Mouse (Mus musculus) embryonic stem cell, embryonic (primary cell): Measurements from ENCODE around the gene Emb.

Experiments
- CTCF ChIA-PET, 4 experiments: fragments of 300-600 bp in 2 of 4; fragments of 350-600 bp in 2 of 4; sonication (Branson Sonifier 250); formaldehyde crosslinking; loops; one replicate each; lab custom pipeline; 2022; ENCODE audit warnings: inconsistent platforms in 2 of 4; lab: Charles Lee
- POLR2A ChIA-PET, 4 experiments: fragments of 300-600 bp in 2 of 4; fragments of 350-600 bp in 2 of 4; sonication (Branson Sonifier 250); formaldehyde crosslinking; loops; one replicate each; lab custom pipeline; 2022; ENCODE audit warnings: antibody characterized with exemption in 4 of 4, inconsistent platforms in 1 of 4; lab: Charles Lee

The Emb gene

GRCm38 (mm10) chr13:117216126-117216525 is 7.8 kb downstream of the Emb start:
- ChIA-PET POLR2A (interaction anchor here in 3 of 4 experiments (0.7 to 4.1 kb wide), 13 partner anchors 9 to 1163 kb away, joined by 3 to 26 read pairs (median 8); no protein-coding TSS in a partner anchor), CTCF (interaction anchor here (0.6 to 1.7 kb wide), 8 partner anchors 13 to 113 kb away, joined by 3 to 7 read pairs (median 4); no protein-coding TSS in a partner anchor)

DNA sequence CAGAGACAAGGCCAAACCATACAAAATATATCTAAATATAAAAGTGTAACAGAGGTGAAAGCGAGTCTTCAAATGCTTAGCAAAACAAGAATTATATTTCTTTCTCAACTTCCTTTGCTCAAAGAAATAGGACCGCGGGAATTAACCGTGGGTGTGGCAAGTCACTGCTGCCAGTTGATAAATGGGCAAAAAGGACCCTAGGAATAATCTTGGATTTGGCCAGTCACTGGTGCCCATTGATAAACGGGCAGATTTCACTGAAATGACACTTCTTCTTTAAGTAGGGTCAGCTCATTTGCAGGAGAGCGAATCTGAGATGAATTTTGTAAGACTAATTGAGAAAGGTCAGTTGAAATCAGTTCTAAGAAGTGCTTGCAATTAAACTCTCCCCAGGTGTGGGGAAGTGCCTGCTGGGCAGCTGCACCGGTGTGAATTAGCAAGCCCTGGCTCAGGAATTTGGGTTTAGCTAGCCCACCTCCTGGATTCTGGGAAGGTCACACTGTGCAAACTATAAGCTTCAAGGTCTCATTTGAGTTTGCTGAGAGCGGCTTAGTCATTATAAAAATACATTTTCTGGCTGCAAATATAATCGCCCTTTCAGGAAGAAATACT is 8.5 kb downstream of the Emb start:
- ChIA-PET CTCF (interaction anchor here in 3 of 4 experiments (0.6 to 1.4 kb wide), 4 partner anchors 14 to 112 kb away, joined by 3 to 6 read pairs (median 4); no protein-coding TSS in a partner anchor), POLR2A (interaction anchor here in 3 of 4 experiments (0.9 to 4.1 kb wide), 14 partner anchors 9 to 1162 kb away, joined by 3 to 26 read pairs (median 6); no protein-coding TSS in a partner anchor)

DNA sequence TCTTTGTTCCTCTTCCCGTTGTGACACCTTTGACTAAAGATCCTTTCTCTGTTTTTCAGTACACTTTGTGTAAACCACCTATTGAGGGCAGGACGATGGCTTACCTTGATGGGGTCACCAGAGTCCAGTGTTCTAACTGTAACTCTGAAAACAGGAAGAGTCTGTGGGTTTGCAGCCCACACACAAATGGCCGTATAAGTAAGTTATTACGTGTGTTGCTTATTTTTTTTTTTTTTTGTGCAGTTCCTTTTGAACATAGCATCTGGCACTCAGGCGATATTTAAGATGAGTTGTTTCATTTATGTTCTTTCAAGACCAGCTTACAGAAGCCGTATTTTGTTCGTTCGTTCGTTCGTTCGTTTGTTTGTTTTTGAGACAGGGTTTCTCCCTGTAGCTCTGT is 9.3 kb downstream of the Emb start:
- CTCF ChIA-PET, result interaction anchor here in 3 of 4 experiments (0.6 to 1.4 kb wide), 3 partner anchors 8 to 15 kb away, joined by 3 to 6 read pairs (median 4); no protein-coding TSS in a partner anchor
- POLR2A ChIA-PET, result interaction anchor here in 2 of 4 experiments (0.9 to 4.1 kb wide), 8 partner anchors 8 to 71 kb away, joined by 3 to 26 read pairs (median 4); no protein-coding TSS in a partner anchor

DNA sequence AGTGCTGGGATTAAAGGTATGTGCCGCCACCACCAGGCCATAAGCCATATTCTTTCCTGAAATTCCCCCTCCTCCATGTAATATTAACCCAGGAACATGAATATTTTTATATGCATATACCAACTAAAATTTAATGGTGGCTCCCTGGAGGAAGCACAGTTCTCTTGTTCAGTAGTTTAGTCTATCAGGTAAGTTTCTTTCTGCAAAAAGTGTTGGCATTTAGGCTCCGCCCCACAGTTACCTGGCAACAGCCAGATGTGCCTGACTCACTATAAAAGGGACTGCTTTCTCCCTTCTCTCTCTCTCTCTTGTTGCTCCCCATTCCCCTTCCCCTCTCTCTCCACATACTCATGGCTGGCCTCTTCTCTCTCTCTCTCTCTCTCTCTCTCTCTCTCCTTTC is 9.8 kb downstream of the Emb start:
- POLR2A ChIA-PET, result interaction anchor here in 2 of 4 experiments (0.9 to 4.1 kb wide), 6 partner anchors 8 to 71 kb away, joined by 3 to 26 read pairs (median 6); no protein-coding TSS in a partner anchor
- CTCF ChIA-PET, result interaction anchor here in 2 of 4 experiments (0.6 to 1.4 kb wide), 2 partner anchors 9 to 16 kb away, joined by 4 to 6 read pairs; no protein-coding TSS in a partner anchor

DNA sequence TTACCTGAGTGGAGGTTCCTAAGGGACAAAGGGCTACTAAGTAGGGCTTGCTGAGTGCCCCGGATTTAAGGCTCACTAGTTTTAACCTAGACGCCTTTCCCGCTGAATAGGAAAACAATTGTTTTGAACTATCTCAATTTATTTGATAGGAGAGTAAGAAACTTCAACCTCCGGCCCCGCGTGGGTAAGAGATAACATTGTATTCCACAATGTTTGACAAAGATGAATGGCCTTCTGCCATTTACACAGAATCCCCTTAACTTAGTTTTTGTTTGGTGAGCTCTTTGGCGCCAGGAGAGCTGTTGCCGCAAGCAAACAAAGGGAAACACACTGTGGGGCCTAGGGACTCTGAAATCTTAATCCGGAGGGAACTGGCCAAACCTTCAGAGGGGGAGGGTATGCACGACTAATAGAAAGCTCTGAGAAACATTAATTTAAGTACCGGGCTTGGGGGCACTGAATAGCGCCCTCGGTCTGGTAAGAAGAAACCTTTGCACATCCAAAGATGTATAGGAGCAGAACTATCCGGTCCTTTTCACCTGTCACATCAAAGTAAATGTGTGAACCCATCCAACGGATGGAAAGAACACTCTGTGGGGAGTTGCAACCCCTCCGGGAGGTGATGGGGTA is 11.7 kb downstream of the Emb start:
- ChIA-PET CTCF (interaction anchor here in 2 of 4 experiments (0.7 to 2.6 kb wide), 3 partner anchors 14 to 70 kb away, joined by 3 to 7 read pairs (median 4); no protein-coding TSS in a partner anchor), POLR2A (interaction anchor here in 3 of 4 experiments (0.6 to 2.2 kb wide), 10 partner anchors 13 to 67 kb away, joined by 3 to 6 read pairs (median 3); no protein-coding TSS in a partner anchor)

- CTCF ChIA-PET, result interaction anchor here in 2 of 4 experiments (0.7 to 2.6 kb wide), 3 partner anchors 13 to 69 kb away, joined by 3 to 7 read pairs (median 4); no protein-coding TSS in a partner anchor
- POLR2A ChIA-PET, result interaction anchor here in 3 of 4 experiments (0.6 to 2.2 kb wide), 9 partner anchors 12 to 66 kb away, joined by 3 to 6 read pairs (median 3); no protein-coding TSS in a partner anchor
Observed at GRCm38 (mm10) chr13:117220501-117221321, 12.4 kb downstream of the Emb start, which contains the start of gene Gm17509. Gm17509 (minus strand) TSS chr13:117221075.

GRCm38 (mm10) chr13:117223125-117223524 is 14.8 kb downstream of the Emb start:
- POLR2A ChIA-PET, result interaction anchor here in 1 of 4 experiments (0.8 to 2.8 kb wide), 5 partner anchors 10 to 22 kb away, joined by 3 to 15 read pairs (median 4); partner anchors contain the start of gene Emb
- CTCF ChIA-PET, result interaction anchor here in 1 of 4 experiments (1.1 to 1.3 kb wide), 2 partner anchors 16 to 66 kb away, joined by 3 to 5 read pairs; no protein-coding TSS in a partner anchor

DNA sequence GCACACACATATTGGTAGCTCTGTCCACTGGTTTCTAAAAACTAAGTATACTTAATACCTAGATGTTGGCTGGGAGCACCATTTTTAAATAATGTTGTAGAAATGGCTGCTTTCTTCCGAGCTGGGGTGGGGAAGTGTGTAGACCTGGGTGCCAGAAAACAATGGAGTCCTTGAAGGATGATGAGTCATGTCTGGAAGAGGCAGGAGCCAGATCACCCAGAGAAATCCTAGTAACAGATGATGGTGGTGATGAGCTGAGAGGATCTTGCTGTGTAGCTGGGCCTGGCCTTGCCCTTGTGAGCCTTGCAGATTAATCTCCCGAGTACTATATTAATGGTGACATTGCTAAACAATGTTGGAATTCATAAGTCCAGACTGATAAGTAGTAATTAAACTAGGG is 16.6 kb downstream of the Emb start:
- POLR2A ChIA-PET, result interaction anchor here in 2 of 4 experiments (0.7 to 2.3 kb wide), 5 partner anchors 8 to 32 kb away, joined by 3 to 21 read pairs (median 6); no protein-coding TSS in a partner anchor
- CTCF ChIA-PET, result no interaction called here

- ChIA-PET CTCF (no interaction called here), POLR2A (interaction anchor here in 2 of 4 experiments (1.0 to 2.3 kb wide), 7 partner anchors 9 to 64 kb away, joined by 3 to 21 read pairs (median 5); no protein-coding TSS in a partner anchor)
Observed at GRCm38 (mm10) chr13:117225561-117225960, 17.2 kb downstream of the Emb start.

GRCm38 (mm10) chr13:117230371-117231110 is 22.2 kb downstream of the Emb start:
- POLR2A ChIA-PET, result interaction anchor here in 1 of 4 experiments (1.3 kb wide), 1 partner anchor 14 kb away, joined by 4 read pairs; no protein-coding TSS in a partner anchor
- CTCF ChIA-PET, result interaction anchor here in 1 of 4 experiments (0.6 kb wide), 1 partner anchor 1436 kb away, joined by 3 read pairs; no protein-coding TSS in a partner anchor

DNA sequence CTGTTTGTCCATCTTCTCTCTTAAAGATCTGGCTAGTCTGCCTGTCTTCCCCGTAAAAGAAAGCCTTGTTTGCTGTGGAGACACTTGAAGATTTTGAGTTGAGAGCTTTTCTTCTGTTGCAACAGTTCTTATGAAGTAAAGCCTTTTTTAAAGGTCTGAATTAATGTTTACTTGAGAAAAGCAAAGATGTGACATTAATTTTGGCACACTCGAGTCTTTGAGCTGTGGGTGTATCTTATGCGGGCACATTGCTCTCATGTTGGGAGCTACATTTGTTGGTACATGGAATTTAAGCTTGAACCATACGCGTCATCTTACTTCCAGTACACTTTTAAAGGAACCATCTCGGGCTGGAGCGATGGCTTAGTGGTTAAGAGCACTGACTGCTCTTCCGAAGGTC is 25.5 kb downstream of the Emb start:
- ChIA-PET CTCF (interaction anchor here in 3 of 4 experiments (0.5 to 2.0 kb wide), 7 partner anchors 8 to 31 kb away, joined by 3 to 9 read pairs (median 3); partner anchors contain the start of gene Gm17509 (in 1 of the 3)), POLR2A (interaction anchor here in 1 of 4 experiments (1.1 to 1.7 kb wide), 4 partner anchors 9 to 17 kb away, joined by 3 to 9 read pairs (median 5); partner anchors contain the start of gene Gm17509)

DNA sequence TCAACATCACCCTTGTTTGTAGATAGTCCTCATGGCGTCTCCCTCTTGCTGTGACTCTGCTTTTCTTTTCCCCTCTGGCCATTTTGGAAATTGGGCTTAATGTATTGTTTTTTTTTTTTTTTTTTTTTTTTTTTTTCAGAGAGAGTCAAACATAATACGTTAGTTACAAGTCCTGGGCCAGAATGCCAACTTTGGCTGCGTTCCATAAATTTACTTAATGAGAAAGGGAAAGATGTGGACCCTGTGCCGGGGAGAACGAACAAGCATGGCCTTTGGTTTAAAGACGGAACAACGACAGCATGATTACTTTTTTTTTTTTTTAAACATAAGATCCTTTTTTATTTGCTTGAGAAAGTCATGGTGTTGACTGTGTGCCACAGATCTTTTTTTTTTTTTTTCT is 26.1 kb downstream of the Emb start:
- ChIA-PET POLR2A (no interaction called here), CTCF (interaction anchor here in 3 of 4 experiments (0.7 to 2.0 kb wide), 4 partner anchors 8 to 1001 kb away, joined by 3 to 7 read pairs (median 3); partner anchors contain the start of gene Gm17509 (in 1 of the 3))

- CTCF ChIA-PET, result interaction anchor here in 2 of 4 experiments (0.8 to 1.0 kb wide), 2 partner anchors 51 kb away, joined by 3 to 4 read pairs; no protein-coding TSS in a partner anchor
- POLR2A ChIA-PET, result interaction anchor here (0.7 to 5.6 kb wide), 8 partner anchors 9 to 1473 kb away, joined by 3 to 26 read pairs (median 4); no protein-coding TSS in a partner anchor
Observed at GRCm38 (mm10) chr13:117235530-117236212, 27.3 kb downstream of the Emb start.

DNA sequence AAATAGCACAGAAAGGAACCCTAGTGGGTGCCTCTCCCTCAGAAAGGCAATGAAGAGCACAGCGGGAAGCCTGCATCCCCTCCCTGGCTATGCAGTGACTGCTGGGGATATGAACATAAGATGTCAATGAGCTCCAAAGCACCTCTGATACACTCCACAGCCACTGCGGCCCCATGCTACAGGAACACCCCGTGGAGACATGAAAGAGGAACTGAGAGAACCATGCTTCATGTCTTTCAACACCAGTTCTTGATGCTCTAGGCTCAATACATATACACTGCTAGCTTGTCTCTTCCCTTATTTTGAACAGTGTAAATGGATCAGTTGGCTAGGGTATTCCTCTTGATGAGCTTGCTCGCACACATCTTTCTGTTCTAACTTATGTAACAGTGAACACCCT is 28.8 kb downstream of the Emb start:
- CTCF ChIA-PET, result interaction anchor here in 1 of 4 experiments (0.6 kb wide), 1 partner anchor 18 kb away, joined by 10 read pairs; no protein-coding TSS in a partner anchor
- POLR2A ChIA-PET, result interaction anchor here in 2 of 4 experiments (0.6 to 5.6 kb wide), 9 partner anchors 9 to 1028 kb away, joined by 3 to 26 read pairs (median 3); partner anchors contain the start of gene Emb (in 1 of the 2)

- ChIA-PET POLR2A (interaction anchor here in 2 of 4 experiments (1.2 to 2.1 kb wide), 3 partner anchors 16 to 25 kb away, joined by 3 to 6 read pairs (median 4); no protein-coding TSS in a partner anchor), CTCF (interaction anchor here in 2 of 4 experiments (1.0 to 1.3 kb wide), 3 partner anchors 8 to 48 kb away, joined by 3 to 5 read pairs (median 3); no protein-coding TSS in a partner anchor)
Observed at GRCm38 (mm10) chr13:117242063-117242462, 33.7 kb downstream of the Emb start.
